Mouse (Mus musculus) small intestine, adult 2 months (tissue): ENCODE measurements around the gene Cherp.

ENCODE experiments used
- CTCF ChIP-seq: fragments of 200-500 bp; IDR thresholded peaks from 2 replicates; pipeline ENCODE4 v1.5.1; 2012; ENCODE audit warnings: low read depth, mild to moderate bottlenecking, control low read depth, inconsistent platforms, low read length, moderate library complexity, mixed read lengths; ENCODE audit not compliant: insufficient replicate concordance, insufficient read length; ENCODE audit errors: extremely low read depth
- POLR2A ChIP-seq: fragments of 200-500 bp; IDR thresholded peaks from 2 replicates; pipeline ENCODE4 v1.6.1; 2012; ENCODE audit warnings: low read depth, mild to moderate bottlenecking, control low read depth, inconsistent platforms, low read length, moderate library complexity

GRCm38 (mm10) chr8:72420571-72421361, 54.3 kb downstream of the Cherp start:
- TF ChIP-seq CTCF (no peak), POLR2A (no peak)
